Mouse (Mus musculus): ENCODE data around the gene Nudt9. TPM values are rescaled to one million over a fixed set of nuclear protein-coding genes. Genes with fewer than 3 reads are reported as not detected.

Gene Nudt9
- polyA plus RNA-seq, 1 experiment, result 32.8 TPM

- TF ChIP-seq POLR2A (IDR thresholded peaks at IDR 0.05; ENCODE audit: low read depth, low read length), result no peak
- TF ChIP-seq CTCF (IDR thresholded peaks at IDR 0.05; ENCODE audit: borderline replicate concordance, insufficient read depth, low read length), result no peak
- no peak overlapping the region for H3K4me3 ChIP-seq (ENCODE audit: insufficient read depth, low read length)
- no peaks in the 10 kb centered on the region for H3K4me1 ChIP-seq (ENCODE audit: control insufficient read depth, insufficient read depth, low read length)
- H3K27ac ChIP-seq (ENCODE audit: insufficient read depth, low read length), result no peak overlapping the region
These were observed 24.9 kb downstream of the Nudt9 start for GRCm38 (mm10) chr5:104071048-104071447.

GRCm38 (mm10) chr5:104072272-104072886, 26.3 kb downstream of the Nudt9 start:
- no peak for TF ChIP-seq POLR2A (IDR thresholded peaks at IDR 0.05; ENCODE audit: low read depth, low read length)
- no peak for TF ChIP-seq CTCF (IDR thresholded peaks at IDR 0.05; ENCODE audit: borderline replicate concordance, insufficient read depth, low read length)
- Histone ChIP-seq H3K27ac (ENCODE audit: insufficient read depth, low read length) (no peak overlapping the region), H3K4me1 (ENCODE audit: control insufficient read depth, insufficient read depth, low read length) (no peaks in the 10 kb centered on the region), H3K4me3 (ENCODE audit: insufficient read depth, low read length) (no peak overlapping the region)

- no peaks in the 10 kb centered on the region for H3K4me1 ChIP-seq (ENCODE audit: control insufficient read depth, insufficient read depth, low read length)
- H3K4me3 ChIP-seq (ENCODE audit: insufficient read depth, low read length), result no peak overlapping the region
- no peak for TF ChIP-seq CTCF (IDR thresholded peaks at IDR 0.05; ENCODE audit: borderline replicate concordance, insufficient read depth, low read length)
- TF ChIP-seq POLR2A (IDR thresholded peaks at IDR 0.05; ENCODE audit: low read depth, low read length), result no peak
- H3K27ac ChIP-seq (ENCODE audit: insufficient read depth, low read length), result no peak overlapping the region
These were observed 27.5 kb downstream of the Nudt9 start for GRCm38 (mm10) chr5:104073602-104074001.

- H3K4me1 ChIP-seq (ENCODE audit: control insufficient read depth, insufficient read depth, low read length), result no peaks in the 10 kb centered on the region
- H3K27ac ChIP-seq (ENCODE audit: insufficient read depth, low read length), result no peak overlapping the region
- H3K4me3 ChIP-seq (ENCODE audit: insufficient read depth, low read length), result no peak overlapping the region
- no peak for TF ChIP-seq POLR2A (IDR thresholded peaks at IDR 0.05; ENCODE audit: low read depth, low read length)
- TF ChIP-seq CTCF (IDR thresholded peaks at IDR 0.05; ENCODE audit: borderline replicate concordance, insufficient read depth, low read length), result peak; percentile 79; the same call in 1 of the 2 replicates
These were observed 28.3 kb downstream of the Nudt9 start for GRCm38 (mm10) chr5:104074388-104074787.

- Histone ChIP-seq H3K4me1 (ENCODE audit: control insufficient read depth, insufficient read depth, low read length) (no peaks in the 10 kb centered on the region), H3K27ac (ENCODE audit: insufficient read depth, low read length) (no peak overlapping the region), H3K4me3 (ENCODE audit: insufficient read depth, low read length) (no peak overlapping the region)
- no peak for TF ChIP-seq CTCF (IDR thresholded peaks at IDR 0.05; ENCODE audit: borderline replicate concordance, insufficient read depth, low read length)
- no peak for TF ChIP-seq POLR2A (IDR thresholded peaks at IDR 0.05; ENCODE audit: low read depth, low read length)
These were observed 30.3 kb downstream of the Nudt9 start for GRCm38 (mm10) chr5:104076361-104076760.

- Histone ChIP-seq H3K27ac (ENCODE audit: insufficient read depth, low read length) (no peak within 1 kb of the TSS), H3K4me3 (ENCODE audit: insufficient read depth, low read length) (no peak within 1 kb of the TSS), H3K4me1 (ENCODE audit: control insufficient read depth, insufficient read depth, low read length) (no peaks in the 10 kb centered on the region)
- no peak for TF ChIP-seq POLR2A (IDR thresholded peaks at IDR 0.05; ENCODE audit: low read depth, low read length)
- no peak for TF ChIP-seq CTCF (IDR thresholded peaks at IDR 0.05; ENCODE audit: borderline replicate concordance, insufficient read depth, low read length)
These were observed 31.4 kb downstream of the Nudt9 start, which contains the start of gene Gm17660 for GRCm38 (mm10) chr5:104077508-104077907. Gene Gm17660, minus strand, starts transcription at chr5:104077608.

GRCm38 (mm10) chr5:104080736-104081135, 34.6 kb downstream of the Nudt9 start:
- Histone ChIP-seq H3K4me1 (ENCODE audit: control insufficient read depth, insufficient read depth, low read length) (no peaks in the 10 kb centered on the region), H3K27ac (ENCODE audit: insufficient read depth, low read length) (no peak overlapping the region), H3K4me3 (ENCODE audit: insufficient read depth, low read length) (no peak overlapping the region)
- TF ChIP-seq CTCF (IDR thresholded peaks at IDR 0.05; ENCODE audit: borderline replicate concordance, insufficient read depth, low read length) (no peak), POLR2A (IDR thresholded peaks at IDR 0.05; ENCODE audit: low read depth, low read length) (no peak)

- no peak for TF ChIP-seq CTCF (IDR thresholded peaks at IDR 0.05; ENCODE audit: borderline replicate concordance, insufficient read depth, low read length)
- H3K4me3 ChIP-seq (ENCODE audit: insufficient read depth, low read length), result no peak overlapping the region
- H3K27ac ChIP-seq (ENCODE audit: insufficient read depth, low read length), result no peak overlapping the region
These were observed 39.3 kb downstream of the Nudt9 start for GRCm38 (mm10) chr5:104085366-104085765.

GRCm38 (mm10) chr5:104089751-104090150, 43.6 kb downstream of the Nudt9 start:
- H3K4me1 ChIP-seq (ENCODE audit: control insufficient read depth, insufficient read depth, low read length), result no peaks in the 10 kb centered on the region
- no peak overlapping the region for H3K4me3 ChIP-seq (ENCODE audit: insufficient read depth, low read length)
- TF ChIP-seq POLR2A (IDR thresholded peaks at IDR 0.05; ENCODE audit: low read depth, low read length) (no peak), CTCF (IDR thresholded peaks at IDR 0.05; ENCODE audit: borderline replicate concordance, insufficient read depth, low read length) (no peak)
- H3K27ac ChIP-seq (ENCODE audit: insufficient read depth, low read length), result no peak overlapping the region

More at GRCm38 (mm10) chr5:104085366-104085765, 39.3 kb downstream of the Nudt9 start:
- no peaks in the 10 kb centered on the region for H3K4me1 ChIP-seq (ENCODE audit: control insufficient read depth, insufficient read depth, low read length)

- TF ChIP-seq POLR2A (IDR thresholded peaks at IDR 0.05; ENCODE audit: low read depth, low read length) (no peak), CTCF (IDR thresholded peaks at IDR 0.05; ENCODE audit: borderline replicate concordance, insufficient read depth, low read length) (no peak)
- no peak overlapping the region for H3K27ac ChIP-seq (ENCODE audit: insufficient read depth, low read length)
- no peak overlapping the region for H3K4me3 ChIP-seq (ENCODE audit: insufficient read depth, low read length)
- peaks cover 5% of the 10 kb centered on the region; the same call in 1 of the 2 replicates for H3K4me1 ChIP-seq (ENCODE audit: control insufficient read depth, insufficient read depth, low read length)
These were observed 49.4 kb downstream of the Nudt9 start for GRCm38 (mm10) chr5:104095416-104096077.
